Mouse (Mus musculus): Measurements from ENCODE around the gene Btf3l4. TPM values are rescaled to one million over a fixed set of nuclear protein-coding genes. Genes with fewer than 3 reads are reported as not detected.
A peak's percentile ranks its signal among the peaks of the same experiment; 100 is the strongest.

Btf3l4 gene
- 146 and 156 TPM in 2 replicates for polyA plus RNA-seq (2015; fragmentation: Nextera tagmentation; extraction: Ambion mirVana)

GRCm38 (mm10) chr4:108832916-108833827 lies at the start of gene Btf3l4:
TSS of gene Btf3l4 (minus strand) at chr4:108833614.
- Histone ChIP-seq H3K36me3 (peaks cover 9% of the 10 kb centered on the region; the same call in 1 of the 2 replicates), H3K4me3 (peak within 1 kb of the TSS; percentile 58), H3K9ac (peak within 1 kb of the TSS; percentile 91), H3K4me1 (replicated peaks) (peaks cover 43% of the 10 kb centered on the region), H3K27ac (replicated peaks) (peak within 1 kb of the TSS; percentile 99), H3K4me2 (peak within 1 kb of the TSS; percentile 86), H3K9me3 (no peaks in the 10 kb centered on the region), H3K27me3 (no peaks in the 10 kb centered on the region)
- under 1% methylated on average over 70 of the region's 73 CpGs for WGBS
- peak; percentile 94 for ATAC-seq (ENCODE audit: low FRiP score, low read depth)

GRCm38 (mm10) chr4:108878963-108879822 lies 45.8 kb upstream of the Btf3l4 start, which contains the start of gene Rab3b:
TSS of gene Rab3b (plus strand) at chr4:108879063.
- ATAC-seq (ENCODE audit: low FRiP score, low read depth) = peak; percentile 93
- H3K27me3 ChIP-seq = no peaks in the 10 kb centered on the region
- H3K9ac ChIP-seq = peak within 1 kb of the TSS; percentile 70
- WGBS = under 1% methylated on average over 46 of the region's 46 CpGs
- H3K4me1 ChIP-seq (replicated peaks) = peaks cover 13% of the 10 kb centered on the region
- peak within 1 kb of the TSS; percentile 85 for H3K4me2 ChIP-seq
- no peaks in the 10 kb centered on the region for H3K9me3 ChIP-seq
- H3K36me3 ChIP-seq = no peaks in the 10 kb centered on the region
- peak within 1 kb of the TSS; percentile 77 for H3K27ac ChIP-seq (replicated peaks)
- peak within 1 kb of the TSS; percentile 71 for H3K4me3 ChIP-seq

- Histone ChIP-seq H3K27ac (replicated peaks) (no peak overlapping the region), H3K4me2 (no peak overlapping the region), H3K4me3 (no peak overlapping the region), H3K4me1 (replicated peaks) (peaks cover 13% of the 10 kb centered on the region; the same call in 1 of the 2 replicates), H3K9me3 (no peaks in the 10 kb centered on the region), H3K27me3 (no peaks in the 10 kb centered on the region), H3K36me3 (no peaks in the 10 kb centered on the region), H3K9ac (no peak overlapping the region)
- 81% methylated on average over 6 of the region's 6 CpGs for WGBS
- ATAC-seq (ENCODE audit: low FRiP score, low read depth) = no peak
Observed at GRCm38 (mm10) chr4:108877901-108878300, 44.5 kb upstream of the Btf3l4 start.

- Histone ChIP-seq H3K36me3 (no peaks in the 10 kb centered on the region), H3K4me1 (replicated peaks) (0 out of 2 replicates have a peak, but pooled peaks cover 3% of the 10 kb centered on the region), H3K9me3 (no peaks in the 10 kb centered on the region), H3K27me3 (no peaks in the 10 kb centered on the region), H3K27ac (replicated peaks) (no peak overlapping the region), H3K4me3 (no peak overlapping the region), H3K9ac (no peak overlapping the region), H3K4me2 (no peak overlapping the region)
- ATAC-seq (ENCODE audit: low FRiP score, low read depth) = no peak
- 88% methylated on average over 5 of the region's 5 CpGs for WGBS
Observed at GRCm38 (mm10) chr4:108873746-108874145, 40.3 kb upstream of the Btf3l4 start.

GRCm38 (mm10) chr4:108869730-108870374 lies 36.4 kb upstream of the Btf3l4 start:
- Histone ChIP-seq H3K9me3 (no peaks in the 10 kb centered on the region), H3K4me1 (replicated peaks) (no peaks in the 10 kb centered on the region), H3K36me3 (no peaks in the 10 kb centered on the region), H3K27ac (replicated peaks) (no peak overlapping the region), H3K4me2 (no peak overlapping the region), H3K9ac (no peak overlapping the region), H3K27me3 (no peaks in the 10 kb centered on the region), H3K4me3 (no peak overlapping the region)
- peak; percentile 92 for ATAC-seq (ENCODE audit: low FRiP score, low read depth)
- WGBS = 39% methylated on average over 10 of the region's 10 CpGs

- Histone ChIP-seq H3K4me2 (no peak overlapping the region), H3K4me1 (replicated peaks) (no peaks in the 10 kb centered on the region), H3K36me3 (peaks cover 11% of the 10 kb centered on the region; the same call in 1 of the 2 replicates), H3K9me3 (no peaks in the 10 kb centered on the region), H3K27me3 (no peaks in the 10 kb centered on the region), H3K27ac (replicated peaks) (no peak overlapping the region), H3K4me3 (no peak overlapping the region), H3K9ac (no peak overlapping the region)
- ATAC-seq (ENCODE audit: low FRiP score, low read depth) = no peak
- WGBS = 84% methylated on average over 7 of the region's 7 CpGs
Observed at GRCm38 (mm10) chr4:108866806-108867205, 33.4 kb upstream of the Btf3l4 start.

GRCm38 (mm10) chr4:108848505-108848848 lies 15.1 kb upstream of the Btf3l4 start, which contains the start of gene A730015C16Rik:
TSS of gene A730015C16Rik (minus strand) at chr4:108848619.
- peaks cover 15% of the 10 kb centered on the region for H3K36me3 ChIP-seq
- WGBS = 9% methylated on average over 20 of the region's 20 CpGs
- no peaks in the 10 kb centered on the region for H3K27me3 ChIP-seq
- H3K9me3 ChIP-seq = no peaks in the 10 kb centered on the region
- peak within 1 kb of the TSS; percentile 84 for H3K27ac ChIP-seq (replicated peaks)
- H3K4me1 ChIP-seq (replicated peaks) = peaks cover 32% of the 10 kb centered on the region
- peak; percentile 29; the same call in 1 of the 2 replicates for ATAC-seq (ENCODE audit: low FRiP score, low read depth)
- H3K9ac ChIP-seq = peak within 1 kb of the TSS; percentile 84
- H3K4me2 ChIP-seq = peak within 1 kb of the TSS; percentile 97
- H3K4me3 ChIP-seq = peak within 1 kb of the TSS; percentile 85

- H3K4me1 ChIP-seq (replicated peaks) = peaks cover 32% of the 10 kb centered on the region
- peaks cover 10% of the 10 kb centered on the region for H3K36me3 ChIP-seq
- H3K27me3 ChIP-seq = no peaks in the 10 kb centered on the region
- WGBS = under 1% methylated on average over 76 of the region's 77 CpGs
- H3K4me2 ChIP-seq = peak within 1 kb of the TSS; percentile 97
- peak within 1 kb of the TSS; percentile 84 for H3K27ac ChIP-seq (replicated peaks)
- peak within 1 kb of the TSS; percentile 84 for H3K9ac ChIP-seq
- ATAC-seq (ENCODE audit: low FRiP score, low read depth) = peak; percentile 91
- no peaks in the 10 kb centered on the region for H3K9me3 ChIP-seq
- H3K4me3 ChIP-seq = peak within 1 kb of the TSS; percentile 85
Observed at GRCm38 (mm10) chr4:108847715-108848504, 14.5 kb upstream of the Btf3l4 start, which contains the start of gene Kti12. TSS of gene Kti12 (plus strand) at chr4:108847785.

- H3K4me3 ChIP-seq = no peak overlapping the region
- no peak for ATAC-seq (ENCODE audit: low FRiP score, low read depth)
Observed at GRCm38 (mm10) chr4:108845824-108846569, 12.6 kb upstream of the Btf3l4 start.

GRCm38 (mm10) chr4:108843336-108843735 lies 9.9 kb upstream of the Btf3l4 start:
- Histone ChIP-seq H3K36me3 (no peaks in the 10 kb centered on the region), H3K9me3 (no peaks in the 10 kb centered on the region), H3K4me2 (no peak overlapping the region), H3K27ac (replicated peaks) (no peak overlapping the region), H3K9ac (no peak overlapping the region), H3K4me3 (no peak overlapping the region), H3K27me3 (no peaks in the 10 kb centered on the region), H3K4me1 (replicated peaks) (peaks cover 6% of the 10 kb centered on the region)
- no peak for ATAC-seq (ENCODE audit: low FRiP score, low read depth)

More at GRCm38 (mm10) chr4:108845824-108846569, 12.6 kb upstream of the Btf3l4 start:
- Histone ChIP-seq H3K9me3 (no peaks in the 10 kb centered on the region), H3K27ac (replicated peaks) (no peak overlapping the region), H3K27me3 (no peaks in the 10 kb centered on the region), H3K36me3 (peaks cover 6% of the 10 kb centered on the region), H3K9ac (no peak overlapping the region), H3K4me1 (replicated peaks) (peaks cover 27% of the 10 kb centered on the region), H3K4me2 (no peak overlapping the region)
- WGBS = 93% methylated on average over 5 of the region's 5 CpGs

All from hindbrain, embryonic 15.5 days (tissue).